Mouse (Mus musculus): ENCODE measurements around the gene Pet100.

DNA sequence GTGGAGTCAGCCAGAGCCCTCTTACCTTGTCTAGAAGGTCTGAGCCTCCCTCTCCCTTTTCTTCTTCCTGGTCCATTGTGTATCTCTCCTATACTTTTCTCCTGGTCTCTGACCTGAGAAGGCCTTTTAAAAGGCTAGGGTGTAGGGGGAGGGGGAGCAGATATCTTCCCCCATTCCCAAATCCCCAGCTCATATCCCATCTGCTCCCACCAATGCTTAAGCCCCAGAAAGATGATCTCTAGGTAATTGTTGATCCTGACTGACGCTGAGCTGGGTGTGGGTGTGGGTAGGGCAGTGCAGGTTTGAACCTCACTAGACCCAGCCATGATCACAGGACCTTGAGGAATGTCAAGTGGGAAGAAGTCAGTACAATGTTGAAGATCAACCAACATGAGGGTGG is 4.1 kb downstream of the Pet100 start, which contains the start of gene Pcp2:
- TF ChIP-seq CTCF (IDR thresholded peaks at IDR 0.05; ENCODE audit: borderline replicate concordance, extremely low read depth, insufficient read depth, insufficient read length) (no peak), POLR2A (IDR thresholded peaks at IDR 0.05; ENCODE audit: borderline replicate concordance, extremely low read depth, insufficient read depth, insufficient read length, poor library complexity, severe bottlenecking) (no peak)

All from brain, embryonic 14.5 days (tissue).